Mouse (Mus musculus): Measurements from ENCODE around the gene Ptpn14.

DNA sequence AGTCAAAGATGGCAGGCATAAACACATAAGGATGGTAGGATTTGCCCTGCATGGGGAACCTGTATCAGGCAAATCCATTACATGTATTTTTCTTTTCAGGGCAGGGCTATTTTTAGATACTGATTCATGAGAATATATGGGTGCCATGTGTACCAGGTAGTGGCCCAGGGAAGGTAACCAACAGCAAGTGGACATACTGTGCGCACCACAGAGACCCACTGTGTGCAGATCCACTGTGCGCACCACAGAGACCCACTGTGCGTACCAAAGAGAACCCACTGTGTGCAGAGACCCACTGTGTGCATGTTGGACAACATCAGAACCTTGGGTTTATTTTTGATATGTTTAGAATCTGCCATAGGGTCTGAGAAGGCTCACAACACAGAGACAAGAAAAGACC lies 135.7 kb downstream of the Ptpn14 start:
- no peak for TF ChIP-seq CTCF (IDR thresholded peaks at IDR 0.05)
- TF ChIP-seq POLR2A (IDR thresholded peaks at IDR 0.05; ENCODE audit: insufficient read depth, low read depth, low read length) = no peak
- TF ChIP-seq EP300 (IDR thresholded peaks at IDR 0.05; ENCODE audit: insufficient read depth, low read depth, low read length) = no peak
